Mouse (Mus musculus) spleen, postnatal 14 days (tissue): ENCODE results near the gene Slc34a2.

Experiments used
- DNase-seq, 2 experiments: peaks; one replicate each; pipeline ENCODE4 v3.0.0; 2021 to 2022; ENCODE audit warnings: low spot score in 2 of 2

Gene Slc34a2

GRCm38 (mm10) chr5:53110225-53110624 lies 72.3 kb downstream of the Slc34a2 start:
- no peak for DNase-seq

GRCm38 (mm10) chr5:53111036-53111435 lies 73.2 kb downstream of the Slc34a2 start:
- no peak for DNase-seq

GRCm38 (mm10) chr5:53112942-53113341 lies 75.1 kb downstream of the Slc34a2 start:
- no peak for DNase-seq

GRCm38 (mm10) chr5:53114616-53115267 lies 76.9 kb downstream of the Slc34a2 start:
- no peak for DNase-seq

GRCm38 (mm10) chr5:53118212-53118611 lies 80.3 kb downstream of the Slc34a2 start:
- no peak for DNase-seq

- DNase-seq = no peak
These were observed 81.8 kb downstream of the Slc34a2 start for GRCm38 (mm10) chr5:53119689-53120088.
